Mouse (Mus musculus): Measurements from ENCODE around the gene Lyplal1. TPM values are rescaled to one million over a fixed set of nuclear protein-coding genes. Genes with fewer than 3 reads are reported as not detected.

The Lyplal1 gene
- 12.5 and 19.2 TPM in 2 replicates for polyA plus RNA-seq (2012; ENCODE audit: insufficient read depth, insufficient read length, missing spikeins)

- Histone ChIP-seq H3K4me1 (ENCODE audit: control insufficient read depth, insufficient read depth, insufficient read length, low read length) (no peaks in the 10 kb centered on the region; the same call in 1 of the 2 replicates), H3K4me3 (ENCODE audit: insufficient read depth, low read depth, low read length) (peak within 1 kb of the TSS; percentile 86), H3K27ac (replicated peaks; ENCODE audit: low read depth, low read length) (0 out of 2 replicates have a peak within 1 kb of the TSS, but pooled peaks have one; percentile 40)
Measured at GRCm38 (mm10) chr1:186116701-186117488, at the start of gene Lyplal1. Gene Lyplal1, minus strand, starts transcription at chr1:186117310.

- Histone ChIP-seq H3K27ac (replicated peaks; ENCODE audit: low read depth, low read length) (no peak overlapping the region), H3K4me3 (ENCODE audit: insufficient read depth, low read depth, low read length) (no peak overlapping the region), H3K4me1 (ENCODE audit: control insufficient read depth, insufficient read depth, insufficient read length, low read length) (no peaks in the 10 kb centered on the region)
Measured at GRCm38 (mm10) chr1:186163616-186164015, 46.5 kb upstream of the Lyplal1 start.

- H3K4me1 ChIP-seq (ENCODE audit: control insufficient read depth, insufficient read depth, insufficient read length, low read length), result no peaks in the 10 kb centered on the region
- no peak overlapping the region for H3K27ac ChIP-seq (replicated peaks; ENCODE audit: low read depth, low read length)
- H3K4me3 ChIP-seq (ENCODE audit: insufficient read depth, low read depth, low read length), result no peak overlapping the region
Measured at GRCm38 (mm10) chr1:186163206-186163605, 46.1 kb upstream of the Lyplal1 start.

- H3K27ac ChIP-seq (replicated peaks; ENCODE audit: low read depth, low read length), result no peak overlapping the region
- H3K4me3 ChIP-seq (ENCODE audit: insufficient read depth, low read depth, low read length), result no peak overlapping the region
- no peaks in the 10 kb centered on the region for H3K4me1 ChIP-seq (ENCODE audit: control insufficient read depth, insufficient read depth, insufficient read length, low read length)
Measured at GRCm38 (mm10) chr1:186150376-186150775, 33.3 kb upstream of the Lyplal1 start.

- Histone ChIP-seq H3K4me3 (ENCODE audit: insufficient read depth, low read depth, low read length) (no peak overlapping the region), H3K4me1 (ENCODE audit: control insufficient read depth, insufficient read depth, insufficient read length, low read length) (no peaks in the 10 kb centered on the region), H3K27ac (replicated peaks; ENCODE audit: low read depth, low read length) (no peak overlapping the region)
Measured at GRCm38 (mm10) chr1:186145444-186145843, 28.3 kb upstream of the Lyplal1 start.

GRCm38 (mm10) chr1:186140191-186140590 lies 23.1 kb upstream of the Lyplal1 start:
- no peak overlapping the region for H3K27ac ChIP-seq (replicated peaks; ENCODE audit: low read depth, low read length)
- H3K4me3 ChIP-seq (ENCODE audit: insufficient read depth, low read depth, low read length), result no peak overlapping the region
- H3K4me1 ChIP-seq (ENCODE audit: control insufficient read depth, insufficient read depth, insufficient read length, low read length), result no peaks in the 10 kb centered on the region

GRCm38 (mm10) chr1:186137873-186138272 lies 20.8 kb upstream of the Lyplal1 start:
- Histone ChIP-seq H3K4me3 (ENCODE audit: insufficient read depth, low read depth, low read length) (no peak overlapping the region), H3K4me1 (ENCODE audit: control insufficient read depth, insufficient read depth, insufficient read length, low read length) (no peaks in the 10 kb centered on the region), H3K27ac (replicated peaks; ENCODE audit: low read depth, low read length) (no peak overlapping the region)

- Histone ChIP-seq H3K27ac (replicated peaks; ENCODE audit: low read depth, low read length) (peak overlapping the region; percentile 70), H3K4me1 (ENCODE audit: control insufficient read depth, insufficient read depth, insufficient read length, low read length) (no peaks in the 10 kb centered on the region), H3K4me3 (ENCODE audit: insufficient read depth, low read depth, low read length) (no peak overlapping the region)
Measured at GRCm38 (mm10) chr1:186136636-186137380, 19.7 kb upstream of the Lyplal1 start.

- Histone ChIP-seq H3K4me1 (ENCODE audit: control insufficient read depth, insufficient read depth, insufficient read length, low read length) (no peaks in the 10 kb centered on the region), H3K4me3 (ENCODE audit: insufficient read depth, low read depth, low read length) (no peak overlapping the region), H3K27ac (replicated peaks; ENCODE audit: low read depth, low read length) (no peak overlapping the region)
Measured at GRCm38 (mm10) chr1:186131465-186131864, 14.4 kb upstream of the Lyplal1 start.

GRCm38 (mm10) chr1:186128940-186129339 lies 11.8 kb upstream of the Lyplal1 start:
- H3K4me3 ChIP-seq (ENCODE audit: insufficient read depth, low read depth, low read length), result no peak overlapping the region
- H3K27ac ChIP-seq (replicated peaks; ENCODE audit: low read depth, low read length), result no peak overlapping the region
- H3K4me1 ChIP-seq (ENCODE audit: control insufficient read depth, insufficient read depth, insufficient read length, low read length), result no peaks in the 10 kb centered on the region

GRCm38 (mm10) chr1:186126313-186126862 lies 9.3 kb upstream of the Lyplal1 start:
- no peaks in the 10 kb centered on the region for H3K4me1 ChIP-seq (ENCODE audit: control insufficient read depth, insufficient read depth, insufficient read length, low read length)
- no peak overlapping the region for H3K27ac ChIP-seq (replicated peaks; ENCODE audit: low read depth, low read length)
- no peak overlapping the region for H3K4me3 ChIP-seq (ENCODE audit: insufficient read depth, low read depth, low read length)

GRCm38 (mm10) chr1:186123690-186124089 lies 6.6 kb upstream of the Lyplal1 start:
- no peak overlapping the region for H3K27ac ChIP-seq (replicated peaks; ENCODE audit: low read depth, low read length)
- H3K4me1 ChIP-seq (ENCODE audit: control insufficient read depth, insufficient read depth, insufficient read length, low read length), result no peaks in the 10 kb centered on the region
- no peak overlapping the region for H3K4me3 ChIP-seq (ENCODE audit: insufficient read depth, low read depth, low read length)

- H3K27ac ChIP-seq (replicated peaks; ENCODE audit: low read depth, low read length), result no peak overlapping the region
- no peaks in the 10 kb centered on the region; the same call in 1 of the 2 replicates for H3K4me1 ChIP-seq (ENCODE audit: control insufficient read depth, insufficient read depth, insufficient read length, low read length)
- no peak overlapping the region for H3K4me3 ChIP-seq (ENCODE audit: insufficient read depth, low read depth, low read length)
Measured at GRCm38 (mm10) chr1:186119856-186120255, 2.7 kb upstream of the Lyplal1 start.

GRCm38 (mm10) chr1:186116086-186116600 lies 967 bp downstream of the Lyplal1 start:
- Histone ChIP-seq H3K4me3 (ENCODE audit: insufficient read depth, low read depth, low read length) (peak overlapping the region; percentile 86), H3K4me1 (ENCODE audit: control insufficient read depth, insufficient read depth, insufficient read length, low read length) (no peaks in the 10 kb centered on the region; the same call in 1 of the 2 replicates), H3K27ac (replicated peaks; ENCODE audit: low read depth, low read length) (no peak overlapping the region)

GRCm38 (mm10) chr1:186102313-186102712 lies 14.8 kb downstream of the Lyplal1 start:
- Histone ChIP-seq H3K4me1 (ENCODE audit: control insufficient read depth, insufficient read depth, insufficient read length, low read length) (no peaks in the 10 kb centered on the region), H3K4me3 (ENCODE audit: insufficient read depth, low read depth, low read length) (no peak overlapping the region), H3K27ac (replicated peaks; ENCODE audit: low read depth, low read length) (no peak overlapping the region)
